Mouse (Mus musculus) left cerebral cortex, adult 2 months (tissue): ENCODE measurements at regions not wholly inside any gene's neighbourhood (a gene's known extent, or its start where the extent isn't known, plus 50 kb on each side); places are given as distances from the start of the nearest gene placed in this dataset.

Experiments
- DNase-seq, 2 experiments: peaks; one replicate each; pipeline ENCODE4 v3.0.0; 2021 to 2022; ENCODE audit warnings: low spot score in 2 of 2, mixed read lengths in 1 of 2; ENCODE audit errors: extremely low spot score in 1 of 2
- H3K27ac ChIP-seq: fragments of 200-600 bp; 2 replicates; pipeline ENCODE4 v1.8.1; 2022
- H3K4me3 ChIP-seq: fragments of 200-600 bp; 2 replicates; pipeline ENCODE4 v1.8.1; 2022
- CTCF ChIP-seq: fragments of 200-600 bp; IDR thresholded peaks from 2 replicates; pipeline ENCODE4 v1.8.1; 2022; ENCODE audit warnings: antibody characterized with exemption, mild to moderate bottlenecking, moderate library complexity
- intact Hi-C: fragments of 180-260 bp; cut with DNase I; formaldehyde crosslinking; loops from one replicate; pipeline ENCODE4 v1.15.1; 2025

DNA sequence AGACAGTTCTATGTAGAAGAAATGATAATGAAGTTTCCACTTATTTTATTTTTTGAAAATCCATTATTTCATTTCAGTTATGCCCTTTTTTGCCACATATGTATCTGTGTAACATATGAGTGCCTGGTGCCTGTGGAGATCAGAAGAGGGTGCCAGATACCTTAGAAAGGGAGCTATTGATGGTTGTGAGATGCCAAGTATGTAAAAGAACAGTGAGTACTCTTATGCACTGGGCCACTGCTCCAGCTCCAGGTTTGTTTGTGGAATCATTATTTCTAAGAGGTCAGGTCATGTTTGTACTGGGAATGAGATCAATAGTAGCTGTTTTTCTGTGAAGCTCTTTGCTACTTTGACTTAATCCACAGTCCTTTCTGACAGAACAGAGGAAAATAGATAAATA is 68.1 kb downstream of the Cenpw start:
- H3K27ac ChIP-seq, result no peak overlapping the region
- intact Hi-C loops, result no loop called here
- no peak for TF ChIP-seq CTCF

DNA sequence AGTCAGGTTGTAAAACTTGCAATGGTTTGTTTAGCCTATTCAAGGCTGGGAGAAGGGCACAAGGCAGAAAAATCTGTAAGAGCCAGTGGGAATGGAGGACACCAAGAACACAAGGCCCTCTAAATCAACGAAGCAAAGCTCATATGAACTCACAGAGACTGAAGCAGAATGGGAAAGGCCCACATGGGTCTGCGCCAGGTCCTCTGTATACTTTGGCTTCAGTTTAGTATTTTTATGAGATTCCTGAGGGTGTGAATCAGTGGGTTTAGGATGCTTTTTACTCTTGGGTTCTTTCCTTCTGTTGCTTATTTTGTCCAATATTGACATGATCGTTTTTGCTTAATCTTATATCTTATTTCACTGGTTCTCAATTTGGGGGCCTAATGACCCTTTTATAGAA is 90.0 kb downstream of the Cenpw start:
- H3K27ac ChIP-seq, result no peak overlapping the region
- intact Hi-C loops, result no loop called here
- DNase-seq, result no peak
- H3K4me3 ChIP-seq, result no peak overlapping the region
- TF ChIP-seq CTCF, result no peak

More for the DNA sequence above, 68.1 kb downstream of the Cenpw start:
- no peak overlapping the region for H3K4me3 ChIP-seq
- no peak for DNase-seq

DNA sequence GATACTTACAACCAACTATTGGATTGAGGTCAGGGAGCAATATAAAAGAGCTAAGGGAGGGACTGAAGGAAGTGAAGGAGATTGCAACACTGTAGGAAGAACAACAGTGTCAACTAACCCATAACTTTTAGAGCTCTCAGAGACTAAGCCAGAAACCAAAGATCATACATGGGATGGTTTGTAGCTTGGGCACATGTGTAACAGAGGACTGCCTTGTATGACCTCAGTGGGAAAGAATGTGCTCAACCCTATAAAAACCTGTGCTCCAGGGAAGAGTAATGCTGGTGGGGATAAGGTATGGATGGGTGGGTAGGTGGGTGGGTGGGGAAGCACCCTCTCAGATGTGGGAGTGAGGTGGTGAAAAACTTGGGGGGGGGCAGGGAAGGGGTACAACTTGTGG is 97.9 kb downstream of the Cenpw start:
- TF ChIP-seq CTCF, result no peak
- Histone ChIP-seq H3K27ac (no peak overlapping the region), H3K4me3 (no peak overlapping the region)
- intact Hi-C loops, result no loop called here
- no peak for DNase-seq

DNA sequence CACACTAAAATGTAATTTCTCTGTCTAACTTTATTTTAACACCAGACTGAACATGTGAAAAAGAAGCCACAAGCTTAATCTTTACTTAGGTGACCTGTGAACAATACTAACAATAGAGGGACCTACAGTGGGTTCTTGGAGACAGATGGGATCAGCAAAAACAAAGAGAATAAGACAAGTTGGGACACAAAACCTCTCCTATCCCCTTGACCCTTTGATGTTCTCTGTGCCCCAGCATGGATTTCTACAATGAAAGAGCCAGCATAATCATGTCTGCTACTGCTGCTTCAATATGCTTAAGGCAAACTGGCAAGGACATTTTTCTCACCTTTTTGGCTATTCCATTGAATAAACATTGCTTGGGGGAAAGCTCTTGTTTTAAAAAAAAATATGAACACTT is 105.8 kb downstream of the Cenpw start:
- TF ChIP-seq CTCF, result no peak
- no peak overlapping the region for H3K27ac ChIP-seq
- no peak overlapping the region for H3K4me3 ChIP-seq
- no peak for DNase-seq
- intact Hi-C loops, result no loop called here

DNA sequence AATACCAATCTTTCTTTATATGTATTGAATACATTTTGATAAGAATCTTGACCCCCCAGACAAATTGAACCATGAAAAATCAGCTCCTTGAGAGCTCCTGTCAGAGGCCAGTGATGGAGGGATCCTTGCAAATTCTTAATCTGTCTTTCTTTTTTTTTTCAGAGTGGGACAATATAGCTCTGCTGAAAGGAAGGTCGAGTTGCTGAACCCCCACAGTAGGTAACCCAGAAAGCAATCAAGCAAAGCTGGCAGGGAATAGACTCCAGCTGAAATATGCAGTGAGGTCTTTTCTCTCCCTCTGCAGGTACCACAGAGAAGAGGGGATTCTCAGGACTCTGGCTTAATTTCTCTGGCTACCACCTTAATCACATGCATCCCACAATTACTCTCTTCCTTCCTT is 108.8 kb downstream of the Cenpw start:
- intact Hi-C loops, result no loop called here
- DNase-seq, result no peak
- TF ChIP-seq CTCF, result no peak
- Histone ChIP-seq H3K27ac (no peak overlapping the region), H3K4me3 (no peak overlapping the region)

DNA sequence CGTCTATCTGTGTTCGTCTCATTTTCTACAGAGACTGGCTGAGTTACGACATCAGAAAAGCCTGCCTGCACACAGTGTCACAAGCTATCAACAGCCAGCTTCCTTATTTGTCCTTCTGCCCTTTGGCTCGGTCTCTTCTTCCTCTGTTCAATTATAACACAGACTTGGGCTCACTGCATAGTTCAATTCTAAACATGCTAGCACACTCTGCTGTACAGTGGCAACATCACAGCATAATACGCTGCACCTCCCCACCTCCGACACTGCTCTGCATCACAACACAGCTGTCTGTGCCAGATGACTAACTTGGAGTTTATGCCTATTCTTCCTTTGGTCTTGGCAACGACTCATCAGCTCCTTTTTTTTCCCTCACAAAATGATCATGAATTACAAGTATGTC is 111.0 kb downstream of the Cenpw start:
- Histone ChIP-seq H3K4me3 (0 out of 2 replicates have a peak overlapping the region, but pooled peaks have one; percentile 9), H3K27ac (no peak overlapping the region)
- TF ChIP-seq CTCF, result peak; percentile 38
- intact Hi-C loops, result loop anchor here (5.0 kb wide), 1 partner anchor 557 kb away; no protein-coding TSS in a partner anchor
- DNase-seq, result peak; percentile 17 to 26

DNA sequence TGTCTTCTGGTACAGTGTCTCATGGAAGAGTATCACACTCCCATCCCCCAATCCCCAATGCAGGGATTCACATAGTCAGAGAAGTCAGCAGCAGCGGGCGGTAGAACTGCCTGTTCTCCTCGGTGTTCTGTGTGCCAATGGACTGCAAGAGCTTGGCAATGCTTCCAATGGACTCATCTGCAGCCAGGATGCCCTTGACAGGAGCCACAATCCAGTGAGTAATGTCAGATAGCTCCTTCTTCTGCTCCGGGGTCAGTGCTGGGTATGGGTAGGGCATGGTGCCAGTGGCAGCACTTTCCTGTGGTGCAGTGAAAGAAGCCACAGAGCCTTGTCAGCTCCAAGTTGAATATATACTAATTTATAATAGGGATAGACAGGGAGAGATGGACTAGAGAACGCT is 115.3 kb downstream of the Cenpw start:
- intact Hi-C loops, result loop anchor here (5.0 kb wide), 1 partner anchor 553 kb away; no protein-coding TSS in a partner anchor
- TF ChIP-seq CTCF, result no peak
- Histone ChIP-seq H3K4me3 (no peak overlapping the region), H3K27ac (no peak overlapping the region)
- DNase-seq, result no peak

DNA sequence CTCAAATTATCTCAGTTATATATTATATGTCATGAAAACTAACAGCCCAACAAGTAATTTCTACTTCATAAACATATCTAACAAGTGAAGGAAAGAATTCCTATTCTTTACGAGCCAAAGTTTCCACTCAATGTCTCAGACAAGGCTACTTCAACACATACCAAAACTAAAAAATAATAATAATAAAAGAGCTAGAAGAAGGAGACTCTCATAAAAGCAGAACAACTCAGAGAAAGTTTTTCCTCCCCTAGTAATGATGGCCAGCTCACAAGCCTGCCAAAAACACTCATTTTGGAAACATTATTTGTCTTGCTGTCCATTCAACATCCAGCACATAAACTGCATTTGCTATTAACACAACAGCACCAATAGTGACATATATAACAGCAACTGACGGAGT is 133.7 kb downstream of the Cenpw start:
- TF ChIP-seq CTCF, result no peak
- Histone ChIP-seq H3K27ac (no peak overlapping the region), H3K4me3 (no peak overlapping the region)
- intact Hi-C loops, result no loop called here
- DNase-seq, result no peak

DNA sequence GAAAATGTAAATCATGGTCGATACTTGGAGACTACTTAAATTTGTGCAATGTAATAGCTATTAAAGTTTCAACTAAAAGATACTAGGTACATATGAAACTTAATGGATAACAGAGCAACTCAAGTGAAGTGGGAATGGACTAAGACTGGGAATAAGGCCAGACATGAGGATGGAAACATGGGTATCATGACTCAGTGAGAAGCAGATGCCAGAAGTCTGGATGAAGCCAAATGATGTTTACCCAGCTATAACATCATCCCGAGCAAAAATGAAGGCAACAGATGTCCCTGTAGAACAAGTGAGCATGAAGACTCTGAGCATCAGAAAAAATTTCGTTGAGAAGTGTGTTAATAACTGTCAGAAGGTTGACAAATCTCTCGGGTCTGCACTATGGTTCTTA is 169.7 kb downstream of the Cenpw start:
- TF ChIP-seq CTCF, result no peak
- peak in 1 of 2 experiments; percentile 8 for DNase-seq
- H3K27ac ChIP-seq, result no peak overlapping the region
- intact Hi-C loops, result no loop called here
- H3K4me3 ChIP-seq, result no peak overlapping the region

DNA sequence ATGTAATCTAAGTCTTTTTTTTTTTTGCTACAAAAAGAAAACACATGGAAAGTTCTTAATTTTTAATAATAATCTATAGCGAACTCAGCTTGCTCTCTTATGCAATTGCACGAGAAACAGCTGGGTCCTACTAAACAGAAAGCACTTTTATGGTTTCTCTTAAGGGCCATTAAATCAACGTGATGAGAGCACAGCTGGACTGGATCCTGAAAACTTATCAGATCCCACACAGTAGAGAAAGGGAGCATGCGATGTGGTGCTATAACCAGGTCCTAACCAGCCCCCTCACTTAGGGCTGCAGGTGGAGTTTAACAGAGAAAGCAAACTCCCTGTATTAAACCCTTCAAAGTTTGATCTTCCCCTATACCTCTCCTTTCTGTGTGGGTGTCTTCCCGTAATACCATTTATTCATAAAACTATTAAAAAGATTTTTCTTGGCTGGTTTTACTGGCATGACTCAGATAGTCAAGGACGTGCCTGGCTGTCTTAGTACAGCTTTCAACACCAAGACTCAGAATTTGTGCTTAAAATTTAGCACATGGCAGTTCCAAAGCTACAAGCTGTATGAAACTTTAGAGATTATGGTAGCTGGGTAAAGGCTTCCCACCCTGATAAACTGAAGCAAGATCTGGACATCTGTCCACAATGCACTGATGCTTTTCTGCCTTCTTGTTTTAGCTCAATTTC is 197.3 kb downstream of the Cenpw start:
- intact Hi-C loops, result no loop called here
- no peak for DNase-seq
- H3K27ac ChIP-seq, result no peak overlapping the region
- no peak overlapping the region for H3K4me3 ChIP-seq
- TF ChIP-seq CTCF, result no peak

DNA sequence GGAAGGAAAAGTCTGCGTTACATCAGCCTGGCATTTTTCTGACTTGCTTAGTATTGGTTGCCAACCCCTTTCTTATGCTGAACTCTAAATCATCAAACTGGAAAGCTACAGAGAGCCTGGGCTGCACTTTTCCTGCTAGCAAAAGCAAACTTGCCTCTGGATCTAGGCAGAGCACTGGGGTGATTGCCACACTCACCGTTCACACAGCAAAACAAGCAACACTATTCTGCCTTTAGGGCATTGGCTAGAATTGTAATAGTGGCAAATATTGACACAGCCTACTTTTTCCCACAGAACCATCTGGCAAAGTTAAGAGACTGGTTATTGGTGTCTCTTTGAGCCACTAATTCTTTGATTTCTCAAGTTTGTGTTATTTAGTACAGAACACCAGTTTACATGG is 199.5 kb downstream of the Cenpw start:
- no peak for TF ChIP-seq CTCF
- intact Hi-C loops, result no loop called here
- DNase-seq, result no peak

DNA sequence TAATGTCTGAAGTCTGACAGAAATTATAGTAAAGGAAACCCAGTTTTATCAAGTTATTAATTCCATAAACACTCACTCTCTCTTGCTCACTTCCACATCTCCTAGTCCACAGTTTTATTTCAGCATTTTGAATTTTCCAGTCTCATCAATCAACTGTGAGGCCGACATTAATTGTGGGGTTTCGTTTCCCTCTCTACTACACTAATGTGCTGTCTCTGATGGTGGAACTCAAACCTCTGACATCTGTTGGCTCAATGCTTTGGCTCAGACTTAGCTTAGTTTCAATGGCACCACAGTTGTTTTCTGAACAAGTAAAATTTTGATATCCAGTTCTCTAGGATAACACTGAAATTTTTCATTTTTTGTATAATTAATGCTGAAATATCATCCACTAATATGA is 218.8 kb downstream of the Cenpw start:
- Histone ChIP-seq H3K27ac (no peak overlapping the region), H3K4me3 (no peak overlapping the region)
- intact Hi-C loops, result no loop called here
- no peak for TF ChIP-seq CTCF
- no peak for DNase-seq

More for the DNA sequence above, 199.5 kb downstream of the Cenpw start:
- no peak overlapping the region for H3K27ac ChIP-seq
- no peak overlapping the region for H3K4me3 ChIP-seq
